Mouse (Mus musculus) erythroblast, embryonic 14.5 days (primary cell): ENCODE measurements around the gene Cd2.

Source experiments
- GATA1 ChIP-seq: IDR thresholded peaks from 2 replicates; pipeline ENCODE4 v1.6.1; 2012; ENCODE audit warnings: low read length, inconsistent platforms, mixed read lengths
- TAL1 ChIP-seq: IDR thresholded peaks from 3 replicates; pipeline ENCODE4 v1.6.1; 2012; ENCODE audit warnings: low read length, inconsistent platforms, mixed read lengths

- TF ChIP-seq GATA1 (no peak), TAL1 (no peak)
These were observed 8.2 kb downstream of the Cd2 start for GRCm38 (mm10) chr3:101279561-101279960.
